Mouse (Mus musculus): Measurements from ENCODE around the gene Ndufa3. TPM values are rescaled to one million over a fixed set of nuclear protein-coding genes. Genes with fewer than 3 reads are reported as not detected.
"Not testable (repeated sequence)": the region's sequence is repeated elsewhere in the genome, so short reads cannot be mapped to it uniquely, and the experiment has no call there.

Gene Ndufa3
- polyA plus RNA-seq, 1 experiment from 2014 or later: 292 TPM

DNA sequence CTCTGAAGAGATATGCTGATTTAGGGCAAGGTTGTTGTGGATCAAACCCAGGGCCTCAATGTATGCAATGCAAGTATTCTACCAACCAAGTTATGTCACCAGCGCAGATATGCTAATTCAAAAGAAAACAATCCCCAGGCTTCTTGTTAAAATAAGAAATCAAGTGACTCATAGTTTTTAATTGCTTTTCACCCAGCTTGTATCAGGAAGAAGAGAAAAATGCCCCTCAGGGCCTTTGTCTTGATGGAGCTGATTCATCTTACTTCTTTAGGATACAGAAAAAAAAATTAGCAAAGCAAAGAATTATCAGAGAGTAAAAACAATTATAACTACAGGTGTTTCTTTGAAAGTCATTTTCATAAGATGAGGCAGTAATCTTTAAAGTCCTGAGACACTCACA lies 29.9 kb upstream of the Ndufa3 start:
- no peaks in the 10 kb centered on the region for H3K9me3 ChIP-seq (replicated peaks)
- no peak overlapping the region for H3K27ac ChIP-seq
- WGBS (ENCODE audit: insufficient replicate concordance): 51% methylated on average over 1 of the region's 1 CpGs
- H3K9ac ChIP-seq: no peak overlapping the region
- no peak for DNase-seq
- H3K4me1 ChIP-seq (replicated peaks): no peaks in the 10 kb centered on the region
- H3K4me3 ChIP-seq (replicated peaks): no peak overlapping the region
- H3K27me3 ChIP-seq: no peaks in the 10 kb centered on the region
- no peaks in the 10 kb centered on the region for H3K36me3 ChIP-seq
- H3K4me2 ChIP-seq: no peak overlapping the region
- no peak for ATAC-seq (ENCODE audit: low read depth)

DNA sequence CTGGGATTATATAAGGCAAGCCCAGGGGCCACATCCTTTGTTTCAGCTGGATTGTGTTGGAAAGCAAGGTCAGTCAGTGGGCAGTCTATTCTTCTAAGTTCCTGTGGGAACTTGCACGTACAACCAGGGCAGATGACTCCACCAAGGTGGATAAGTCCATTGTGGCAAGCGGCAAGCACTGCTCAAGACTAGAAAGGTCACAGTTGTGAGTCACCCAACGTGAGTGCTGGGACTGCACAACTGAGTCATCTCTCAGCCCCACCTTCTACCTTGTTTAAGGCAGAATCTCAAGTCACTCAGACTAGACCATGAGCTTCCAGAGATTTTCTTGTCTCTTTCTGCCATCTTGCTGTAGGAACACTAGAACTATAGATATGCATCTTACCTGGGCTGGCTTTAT lies 26.6 kb upstream of the Ndufa3 start:
- H3K36me3 ChIP-seq: no peaks in the 10 kb centered on the region
- WGBS (ENCODE audit: insufficient replicate concordance): 44% methylated on average over 3 of the region's 3 CpGs
- H3K27me3 ChIP-seq: no peaks in the 10 kb centered on the region
- H3K9me3 ChIP-seq (replicated peaks): no peaks in the 10 kb centered on the region
- H3K9ac ChIP-seq: no peak overlapping the region
- no peak overlapping the region for H3K4me3 ChIP-seq (replicated peaks)
- peaks cover 6% of the 10 kb centered on the region for H3K4me1 ChIP-seq (replicated peaks)
- H3K27ac ChIP-seq: no peak overlapping the region
- ATAC-seq (ENCODE audit: low read depth) (no peak), DNase-seq (no peak)
- H3K4me2 ChIP-seq: no peak overlapping the region

DNA sequence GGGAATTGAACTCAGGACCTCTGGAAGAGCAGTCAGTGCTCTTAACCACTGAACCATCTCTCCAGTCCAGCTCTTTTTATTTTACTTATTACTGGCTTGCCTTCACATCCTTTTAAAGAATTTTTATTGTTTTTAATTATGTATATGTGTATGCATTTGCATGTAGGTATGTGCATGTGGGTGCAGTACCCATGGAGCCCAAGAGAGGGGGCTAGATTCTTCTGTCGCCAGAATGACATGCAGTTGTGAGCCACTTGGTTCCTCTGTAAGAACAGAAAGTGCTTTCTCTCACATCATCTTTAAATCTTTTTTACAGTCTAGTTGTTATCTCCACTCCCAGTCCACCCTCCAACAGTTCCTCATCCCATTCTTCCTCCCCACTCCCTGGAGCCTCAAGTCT lies 25.6 kb upstream of the Ndufa3 start:
- no peaks in the 10 kb centered on the region for H3K9me3 ChIP-seq (replicated peaks)
- no peaks in the 10 kb centered on the region for H3K27me3 ChIP-seq
- no peak overlapping the region for H3K27ac ChIP-seq
- ATAC-seq (ENCODE audit: low read depth) (no peak), DNase-seq (no peak)
- WGBS (ENCODE audit: insufficient replicate concordance): 68% methylated on average over 1 of the region's 1 CpGs
- H3K4me2 ChIP-seq: no peak overlapping the region
- peaks cover 6% of the 10 kb centered on the region for H3K4me1 ChIP-seq (replicated peaks)
- H3K4me3 ChIP-seq (replicated peaks): no peak overlapping the region
- no peaks in the 10 kb centered on the region for H3K36me3 ChIP-seq
- H3K9ac ChIP-seq: no peak overlapping the region

DNA sequence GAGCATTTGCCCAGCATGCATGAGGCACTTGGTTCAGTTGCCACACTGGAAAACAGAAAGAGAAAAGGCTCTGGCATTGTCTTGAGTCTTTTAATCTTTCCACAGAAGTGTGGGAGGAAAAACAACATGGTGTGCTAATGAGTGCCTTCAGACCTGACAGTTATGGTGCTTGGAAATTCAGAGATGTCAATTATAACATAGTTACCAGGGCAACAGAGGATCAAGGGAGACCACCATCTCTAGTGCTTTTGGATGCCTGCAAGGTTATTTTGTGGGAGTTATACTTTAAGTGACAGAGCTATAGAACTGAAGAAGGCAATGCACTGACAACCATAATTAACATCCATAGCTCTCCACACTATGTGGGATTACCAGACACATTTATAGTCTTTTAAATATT lies 23.3 kb upstream of the Ndufa3 start:
- H3K9me3 ChIP-seq (replicated peaks): no peaks in the 10 kb centered on the region
- peaks cover 6% of the 10 kb centered on the region for H3K4me1 ChIP-seq (replicated peaks)
- H3K36me3 ChIP-seq: no peaks in the 10 kb centered on the region
- DNase-seq: no peak
- H3K9ac ChIP-seq: no peak overlapping the region
- H3K27ac ChIP-seq: no peak overlapping the region
- no peak for ATAC-seq (ENCODE audit: low read depth)
- H3K4me3 ChIP-seq (replicated peaks): no peak overlapping the region
- H3K27me3 ChIP-seq: no peaks in the 10 kb centered on the region
- H3K4me2 ChIP-seq: no peak overlapping the region

DNA sequence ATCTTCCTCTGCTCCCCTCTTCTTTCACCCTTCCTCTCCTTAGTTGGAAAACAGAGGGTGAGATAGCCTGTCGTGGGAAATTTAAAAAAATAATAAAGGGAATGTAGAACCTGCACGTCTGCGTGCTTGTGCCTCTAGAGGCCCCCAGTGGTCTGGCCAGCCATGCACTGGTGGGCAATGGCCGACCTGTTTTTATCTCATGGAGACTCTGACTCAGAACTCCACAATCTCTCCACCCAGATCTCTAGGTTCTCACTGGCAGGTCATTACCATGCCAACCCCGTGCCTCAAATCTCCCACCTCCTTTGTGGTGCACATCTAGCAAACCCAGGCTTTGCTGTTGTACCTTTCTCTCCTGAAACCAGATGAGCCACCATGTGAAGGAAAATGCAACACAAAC lies 22.5 kb upstream of the Ndufa3 start:
- peak overlapping the region; percentile 44 for H3K4me3 ChIP-seq (replicated peaks)
- H3K4me2 ChIP-seq: peak overlapping the region; percentile 61
- WGBS (ENCODE audit: insufficient replicate concordance): 7% methylated on average over 5 of the region's 5 CpGs
- H3K4me1 ChIP-seq (replicated peaks): peaks cover 6% of the 10 kb centered on the region
- H3K27ac ChIP-seq: no peak overlapping the region
- no peaks in the 10 kb centered on the region for H3K27me3 ChIP-seq
- peak overlapping the region; percentile 52 for H3K9ac ChIP-seq
- DNase-seq: no peak
- peak; percentile 57 for ATAC-seq (ENCODE audit: low read depth)
- no peaks in the 10 kb centered on the region for H3K36me3 ChIP-seq
- no peaks in the 10 kb centered on the region for H3K9me3 ChIP-seq (replicated peaks)

DNA sequence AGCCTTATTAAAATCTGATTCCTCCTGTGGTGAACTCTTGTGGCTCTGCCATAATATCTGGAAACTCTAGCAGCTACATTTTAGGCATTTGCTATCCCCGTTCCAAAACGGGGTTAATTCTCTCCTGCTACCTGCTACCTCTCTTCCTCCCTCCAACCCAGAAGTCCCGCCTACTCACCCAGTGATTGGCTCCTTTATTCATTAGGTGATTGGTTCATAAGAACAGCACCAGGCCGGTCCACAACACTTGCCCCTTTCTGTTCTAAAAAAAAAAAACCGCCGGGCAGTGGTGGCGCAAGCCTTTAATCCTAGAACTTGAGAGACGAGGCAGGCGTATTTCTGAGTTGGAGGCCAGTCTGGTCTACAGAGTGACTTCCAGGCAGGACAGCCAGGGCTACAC lies 22.0 kb upstream of the Ndufa3 start:
- 11% methylated on average over 9 of the region's 9 CpGs for WGBS (ENCODE audit: insufficient replicate concordance)
- no peaks in the 10 kb centered on the region for H3K27me3 ChIP-seq
- ATAC-seq (ENCODE audit: low read depth): peak; percentile 87
- H3K9ac ChIP-seq: peak overlapping the region; percentile 52
- H3K4me3 ChIP-seq (replicated peaks): peak overlapping the region; percentile 44
- no peaks in the 10 kb centered on the region for H3K9me3 ChIP-seq (replicated peaks)
- H3K4me2 ChIP-seq: peak overlapping the region; percentile 61
- H3K4me1 ChIP-seq (replicated peaks): peaks cover 6% of the 10 kb centered on the region
- peak; percentile 54 for DNase-seq
- no peak overlapping the region for H3K27ac ChIP-seq
- no peaks in the 10 kb centered on the region for H3K36me3 ChIP-seq

DNA sequence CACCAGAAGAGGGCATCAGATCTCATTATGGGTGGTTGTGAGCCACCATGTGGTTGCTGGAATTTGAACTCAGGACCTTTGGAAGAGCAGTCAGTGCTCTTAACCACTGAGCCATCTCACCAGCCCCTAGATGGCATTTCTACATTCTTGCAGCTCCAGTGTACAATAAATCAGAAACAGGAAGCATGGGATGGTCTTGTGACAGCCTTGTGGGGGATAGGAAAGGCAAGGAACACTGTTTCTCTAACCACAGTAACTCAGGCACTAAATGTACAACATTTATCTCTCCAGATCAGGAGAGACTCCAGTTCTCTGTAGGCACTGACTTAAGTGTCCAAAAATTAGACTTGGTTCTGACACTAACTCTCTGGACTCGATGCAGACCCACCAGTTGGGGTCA lies 19.4 kb upstream of the Ndufa3 start:
- not testable (repeated sequence) for H3K9ac ChIP-seq; ATAC-seq (ENCODE audit: low read depth); H3K9me3 ChIP-seq (replicated peaks); H3K4me2 ChIP-seq; H3K27me3 ChIP-seq; H3K4me1 ChIP-seq (replicated peaks); H3K27ac ChIP-seq; H3K4me3 ChIP-seq (replicated peaks); H3K36me3 ChIP-seq; DNase-seq
- WGBS (ENCODE audit: insufficient replicate concordance): 25% methylated on average over 1 of the region's 1 CpGs

DNA sequence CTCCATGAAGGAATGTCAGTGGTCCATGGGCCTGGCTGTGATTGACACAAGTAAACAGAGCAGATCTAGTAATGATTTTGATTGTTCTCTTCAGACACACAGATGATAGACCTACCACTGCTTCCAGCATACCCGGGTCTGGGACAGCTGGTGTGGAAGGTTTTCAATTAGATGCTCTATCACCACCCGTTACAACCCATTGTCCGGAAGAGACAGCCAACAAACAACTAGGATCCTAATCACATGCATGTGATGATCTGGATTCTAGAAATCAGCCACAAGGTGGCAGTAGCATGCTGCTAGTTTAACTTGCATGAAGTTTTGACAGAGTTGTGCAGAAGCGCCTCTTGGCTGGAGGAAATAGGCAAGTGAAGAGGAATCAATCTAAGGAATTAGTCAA lies 16.1 kb upstream of the Ndufa3 start:
- no peaks in the 10 kb centered on the region for H3K9me3 ChIP-seq (replicated peaks)
- no peak overlapping the region for H3K27ac ChIP-seq
- 8% methylated on average over 4 of the region's 4 CpGs for WGBS (ENCODE audit: insufficient replicate concordance)
- no peak for ATAC-seq (ENCODE audit: low read depth)
- H3K36me3 ChIP-seq: no peaks in the 10 kb centered on the region
- no peak overlapping the region for H3K4me3 ChIP-seq (replicated peaks)
- H3K9ac ChIP-seq: no peak overlapping the region
- no peaks in the 10 kb centered on the region for H3K4me1 ChIP-seq (replicated peaks)
- H3K27me3 ChIP-seq: no peaks in the 10 kb centered on the region
- no peak overlapping the region for H3K4me2 ChIP-seq
- peak; percentile 40 for DNase-seq

DNA sequence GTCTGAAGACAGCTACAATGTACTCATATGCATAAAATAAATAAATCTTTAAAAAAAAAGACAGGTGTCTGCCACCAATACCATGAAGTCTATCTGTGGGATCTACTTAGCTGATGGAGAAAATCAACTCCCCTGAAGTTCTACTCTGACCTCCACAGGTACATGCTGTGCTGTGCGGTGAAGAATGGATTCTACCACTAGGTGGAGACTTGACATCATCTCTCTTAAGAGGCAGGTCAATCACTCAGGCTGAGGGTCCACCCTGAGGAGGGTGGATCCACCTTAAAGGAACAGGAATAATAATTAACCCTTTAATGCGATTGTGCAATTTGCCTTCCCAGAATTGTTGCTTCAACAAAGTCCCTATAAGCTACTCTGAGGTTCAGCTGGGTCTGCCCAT lies 10.4 kb upstream of the Ndufa3 start:
- 14% methylated on average over 2 of the region's 2 CpGs for WGBS (ENCODE audit: insufficient replicate concordance)
- Histone ChIP-seq H3K4me2 (no peak overlapping the region), H3K27me3 (no peaks in the 10 kb centered on the region), H3K4me3 (replicated peaks) (no peak overlapping the region), H3K9ac (no peak overlapping the region), H3K27ac (no peak overlapping the region), H3K4me1 (replicated peaks) (no peaks in the 10 kb centered on the region), H3K36me3 (no peaks in the 10 kb centered on the region), H3K9me3 (replicated peaks) (no peaks in the 10 kb centered on the region)
- 0 out of 2 replicates have a peak, but pooled peaks have one; percentile 57 for ATAC-seq (ENCODE audit: low read depth)
- DNase-seq: no peak

DNA sequence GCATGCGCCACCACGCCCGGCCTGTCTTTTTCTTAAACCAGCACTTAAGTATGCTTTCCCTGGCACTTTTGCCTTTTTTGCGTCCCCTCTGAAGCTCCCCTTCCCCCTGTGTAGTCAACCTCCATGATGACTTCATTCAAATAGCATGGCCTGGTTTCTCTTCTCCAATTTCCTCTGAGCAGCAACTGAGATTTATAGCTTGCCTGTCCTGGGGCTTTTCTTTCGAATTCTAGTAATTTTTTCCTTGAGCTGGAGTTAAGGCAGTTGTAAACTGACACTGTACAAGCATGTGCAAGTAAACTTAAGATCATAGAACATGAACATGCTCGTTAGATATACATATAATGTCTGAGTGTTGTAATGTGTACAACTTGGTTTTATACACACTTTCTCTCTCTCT lies 9.8 kb upstream of the Ndufa3 start:
- Histone ChIP-seq H3K27ac (no peak overlapping the region), H3K9ac (no peak overlapping the region), H3K27me3 (no peaks in the 10 kb centered on the region), H3K4me1 (replicated peaks) (no peaks in the 10 kb centered on the region), H3K36me3 (no peaks in the 10 kb centered on the region), H3K4me2 (no peak overlapping the region), H3K9me3 (replicated peaks) (no peaks in the 10 kb centered on the region), H3K4me3 (replicated peaks) (no peak overlapping the region)
- 62% methylated on average over 6 of the region's 6 CpGs for WGBS (ENCODE audit: insufficient replicate concordance)
- ATAC-seq (ENCODE audit: low read depth) (no peak), DNase-seq (no peak)

DNA sequence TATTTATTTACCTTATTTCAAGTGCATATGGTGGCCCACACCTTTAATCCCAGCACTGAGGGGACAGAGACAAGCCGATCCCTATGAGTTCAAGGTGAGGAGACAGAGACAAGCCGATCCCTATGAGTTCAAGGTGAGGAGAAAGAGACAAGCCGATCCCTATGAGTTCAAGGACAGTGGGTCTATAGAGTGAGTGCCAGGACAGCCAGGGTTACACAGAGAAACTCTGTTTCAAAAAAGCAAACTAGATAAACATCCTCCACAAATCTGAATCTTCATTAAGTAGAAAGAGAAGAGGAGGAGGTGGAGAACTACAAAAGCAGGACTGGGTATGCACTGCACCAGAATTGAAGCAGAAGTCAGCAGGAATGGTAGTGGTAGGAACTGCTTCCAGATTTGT lies 8.5 kb upstream of the Ndufa3 start:
- DNase-seq (no peak), ATAC-seq (ENCODE audit: low read depth) (no peak)
- Histone ChIP-seq H3K4me2 (no peak overlapping the region), H3K36me3 (no peaks in the 10 kb centered on the region), H3K4me1 (replicated peaks) (no peaks in the 10 kb centered on the region), H3K27ac (no peak overlapping the region), H3K27me3 (no peaks in the 10 kb centered on the region), H3K4me3 (replicated peaks) (no peak overlapping the region), H3K9ac (no peak overlapping the region), H3K9me3 (replicated peaks) (no peaks in the 10 kb centered on the region)
- WGBS (ENCODE audit: insufficient replicate concordance): 70% methylated on average over 3 of the region's 3 CpGs

DNA sequence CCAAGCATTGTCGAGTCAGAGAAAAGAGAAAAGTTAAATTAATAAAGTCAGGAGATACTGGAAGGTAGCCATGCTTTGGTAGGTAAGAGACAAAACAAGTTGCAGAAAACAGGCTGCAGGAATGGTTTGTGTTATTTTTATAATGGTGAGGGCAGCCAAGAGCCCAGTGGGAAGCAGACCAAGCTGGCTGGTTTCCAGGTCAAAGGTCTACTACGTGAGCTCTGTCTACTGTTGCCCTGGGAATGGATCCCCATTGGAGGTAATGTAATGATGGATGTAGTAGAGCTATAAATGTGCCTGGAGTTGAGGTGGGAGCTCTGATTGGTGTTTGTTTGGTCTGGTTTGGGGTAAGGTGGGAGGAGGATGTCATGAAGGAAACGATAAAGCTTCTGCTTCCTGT lies 8.1 kb upstream of the Ndufa3 start:
- Histone ChIP-seq H3K4me2 (no peak overlapping the region), H3K36me3 (no peaks in the 10 kb centered on the region), H3K4me3 (replicated peaks) (no peak overlapping the region), H3K9ac (no peak overlapping the region), H3K9me3 (replicated peaks) (no peaks in the 10 kb centered on the region), H3K27me3 (no peaks in the 10 kb centered on the region), H3K27ac (no peak overlapping the region), H3K4me1 (replicated peaks) (no peaks in the 10 kb centered on the region)
- DNase-seq (no peak), ATAC-seq (ENCODE audit: low read depth) (no peak)
- 37% methylated on average over 3 of the region's 3 CpGs for WGBS (ENCODE audit: insufficient replicate concordance)

DNA sequence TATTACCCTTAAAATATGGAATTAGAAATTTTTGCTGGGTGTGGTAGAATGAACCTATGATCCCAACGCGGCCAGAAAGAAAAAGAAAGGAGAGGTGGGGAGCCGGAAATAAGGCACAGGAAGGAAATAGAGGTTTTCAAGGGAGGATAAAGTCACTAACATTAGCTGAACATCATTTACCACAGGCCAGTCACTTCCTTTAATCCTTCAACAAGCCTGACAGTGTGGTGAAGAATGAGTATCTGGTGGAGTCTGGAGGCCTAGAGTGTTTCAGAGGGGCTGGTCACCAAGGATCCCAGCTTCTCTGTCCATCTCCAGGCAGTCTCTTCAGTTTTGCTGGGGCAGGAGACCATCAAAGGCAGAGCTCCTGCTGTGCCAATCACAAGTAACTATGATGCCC lies 6.7 kb upstream of the Ndufa3 start:
- H3K27ac ChIP-seq: no peak overlapping the region
- no peak overlapping the region for H3K4me2 ChIP-seq

More for the DNA sequence above, 6.7 kb upstream of the Ndufa3 start:
- H3K9me3 ChIP-seq (replicated peaks): no peaks in the 10 kb centered on the region
- H3K36me3 ChIP-seq: no peaks in the 10 kb centered on the region
- no peaks in the 10 kb centered on the region for H3K4me1 ChIP-seq (replicated peaks)
- ATAC-seq (ENCODE audit: low read depth): no peak
- DNase-seq: no peak
- H3K4me3 ChIP-seq (replicated peaks): no peak overlapping the region
- no peaks in the 10 kb centered on the region for H3K27me3 ChIP-seq
- H3K9ac ChIP-seq: no peak overlapping the region
- WGBS (ENCODE audit: insufficient replicate concordance): 20% methylated on average over 3 of the region's 3 CpGs
